Mouse (Mus musculus): ENCODE measurements around the gene Trarg1.

DNA sequence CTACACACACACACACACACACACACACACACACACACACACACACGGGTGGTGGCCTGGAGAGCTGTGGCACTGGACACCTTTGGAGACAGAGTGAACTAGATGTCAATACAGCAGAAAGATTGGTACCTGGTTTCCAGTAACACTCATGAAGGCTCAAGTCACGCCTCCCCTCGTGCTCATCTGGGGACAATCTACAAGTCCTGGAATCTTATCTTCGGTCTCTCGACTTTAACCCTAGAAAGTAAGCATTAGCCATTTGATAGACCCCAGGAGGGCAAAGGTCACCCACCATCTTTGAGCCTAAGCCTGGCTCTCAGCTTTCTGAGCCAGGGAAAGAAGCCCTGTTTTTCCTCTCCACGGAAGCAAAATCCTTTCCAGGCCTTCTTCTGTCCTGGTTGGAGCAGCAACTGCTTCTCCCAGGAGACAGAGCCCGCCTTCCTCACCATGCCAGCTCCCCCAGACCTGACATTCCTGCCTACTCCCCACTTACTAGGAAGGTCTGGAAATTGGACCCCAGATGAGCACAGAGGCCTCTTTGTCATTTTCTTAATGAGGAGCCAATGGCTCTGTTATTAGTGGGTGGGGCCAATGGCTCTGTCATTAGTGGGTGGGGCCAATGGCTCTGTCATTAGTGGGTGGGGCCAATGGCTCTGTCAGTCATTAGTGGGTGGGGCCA, 17.7 kb upstream of the Trarg1 start:
- TF ChIP-seq EP300 (IDR thresholded peaks at IDR 0.05; ENCODE audit: low read depth) (no peak), CTCF (IDR thresholded peaks at IDR 0.05; ENCODE audit: low read depth) (no peak)
